Mouse (Mus musculus): ENCODE measurements around the gene Plekha6. TPM values are rescaled to one million over a fixed set of nuclear protein-coding genes. Genes with fewer than 3 reads are reported as not detected.

The Plekha6 gene
- total RNA-seq, 1 experiment, result 3.5 TPM

- Histone ChIP-seq H3K36me3 (ENCODE audit: control insufficient read depth, insufficient read depth, low read length, poor library complexity, severe bottlenecking) (no peaks in the 10 kb centered on the region), H3K4me1 (ENCODE audit: control insufficient read depth in 2 of 2, insufficient read depth in 2 of 2, low read length in 2 of 2, poor library complexity in 1 of 2) (peaks cover 2 to 11% of the 10 kb centered on the region in 2 experiments; a peak in 2 of 4 replicates), H3K9ac (ENCODE audit: insufficient read depth, low read depth, low read length, poor library complexity, severe bottlenecking) (no peak overlapping the region), H3K4me3 (ENCODE audit: insufficient read depth in 1 of 2, low read depth in 1 of 2, low read length in 2 of 2, poor library complexity in 1 of 2, severe bottlenecking in 1 of 2) (peak overlapping the region in 1 of 2 experiments; percentile 54; a peak in 1 of 4 replicates), H3K9me3 (ENCODE audit: control insufficient read depth, insufficient read depth, low read depth, low read length) (no peaks in the 10 kb centered on the region), H3K27ac (ENCODE audit: insufficient read depth, low read depth, low read length, poor library complexity, severe bottlenecking) (no peak overlapping the region)
- DNase-seq (ENCODE audit: low read depth, low spot score), result no peak
- TF ChIP-seq MAFK (IDR thresholded peaks at IDR 0.05; ENCODE audit: insufficient read depth, low read depth, low read length) (no peak), ZC3H11A (IDR thresholded peaks at IDR 0.05; ENCODE audit: borderline replicate concordance, low read depth, low read length) (no peak), HCFC1 (IDR thresholded peaks at IDR 0.05; ENCODE audit: borderline replicate concordance, insufficient read depth, low read length) (no peak), CHD2 (IDR thresholded peaks at IDR 0.05; ENCODE audit: low read depth, low read length) (no peak)
- in situ Hi-C loops (cut with MboI; ENCODE audit: low sequenced_read_pairs in 2 of 2, unreplicated experiment in 2 of 2), result loop anchor here (25.0 kb wide), 2 partner anchors 194 to 444 kb away; partner anchors contain the start of genes Etnk2 (in 1 of the 2), Ren1 (in 1 of the 2) and Snrpe (in 1 of the 2)
Measured at GRCm38 (mm10) chr1:133168318-133169060, 4.5 kb downstream of the Plekha6 start.

GRCm38 (mm10) chr1:133170196-133170595, 6.2 kb downstream of the Plekha6 start:
- no peak for DNase-seq (ENCODE audit: low read depth, low spot score)
- Histone ChIP-seq H3K27ac (ENCODE audit: insufficient read depth, low read depth, low read length, poor library complexity, severe bottlenecking) (no peak overlapping the region), H3K9ac (ENCODE audit: insufficient read depth, low read depth, low read length, poor library complexity, severe bottlenecking) (no peak overlapping the region), H3K4me1 (ENCODE audit: control insufficient read depth in 2 of 2, insufficient read depth in 2 of 2, low read length in 2 of 2, poor library complexity in 1 of 2) (peaks cover 2 to 9% of the 10 kb centered on the region in 2 experiments; a peak in 1 of 4 replicates), H3K4me3 (ENCODE audit: insufficient read depth in 1 of 2, low read depth in 1 of 2, low read length in 2 of 2, poor library complexity in 1 of 2, severe bottlenecking in 1 of 2) (no peak overlapping the region), H3K36me3 (ENCODE audit: control insufficient read depth, insufficient read depth, low read length, poor library complexity, severe bottlenecking) (no peaks in the 10 kb centered on the region), H3K9me3 (ENCODE audit: control insufficient read depth, insufficient read depth, low read depth, low read length) (no peaks in the 10 kb centered on the region)
- TF ChIP-seq MAFK (IDR thresholded peaks at IDR 0.05; ENCODE audit: insufficient read depth, low read depth, low read length) (no peak), ZNF384 (IDR thresholded peaks at IDR 0.05; ENCODE audit: low read depth, low read length) (no peak), ZC3H11A (IDR thresholded peaks at IDR 0.05; ENCODE audit: borderline replicate concordance, low read depth, low read length) (no peak), CHD2 (IDR thresholded peaks at IDR 0.05; ENCODE audit: low read depth, low read length) (no peak), HCFC1 (IDR thresholded peaks at IDR 0.05; ENCODE audit: borderline replicate concordance, insufficient read depth, low read length) (no peak)
- in situ Hi-C loops (cut with MboI; ENCODE audit: low sequenced_read_pairs in 2 of 2, unreplicated experiment in 2 of 2), result loop anchor here (10.0 to 25.0 kb wide), 3 partner anchors 185 to 442 kb away; partner anchors contain the start of genes Ren1 (in 2 of the 2), Etnk2 (in 1 of the 2) and Snrpe (in 1 of the 2)

GRCm38 (mm10) chr1:133171357-133171756, 7.3 kb downstream of the Plekha6 start:
- H3K4me3 ChIP-seq (ENCODE audit: insufficient read depth in 1 of 2, low read depth in 1 of 2, low read length in 2 of 2, poor library complexity in 1 of 2, severe bottlenecking in 1 of 2), result no peak overlapping the region
- H3K9me3 ChIP-seq (ENCODE audit: control insufficient read depth, insufficient read depth, low read depth, low read length), result no peaks in the 10 kb centered on the region
- no peak overlapping the region for H3K27ac ChIP-seq (ENCODE audit: insufficient read depth, low read depth, low read length, poor library complexity, severe bottlenecking)
- H3K36me3 ChIP-seq (ENCODE audit: control insufficient read depth, insufficient read depth, low read length, poor library complexity, severe bottlenecking), result no peaks in the 10 kb centered on the region
- TF ChIP-seq ZNF384 (IDR thresholded peaks at IDR 0.05; ENCODE audit: low read depth, low read length) (no peak), HCFC1 (IDR thresholded peaks at IDR 0.05; ENCODE audit: borderline replicate concordance, insufficient read depth, low read length) (no peak), MAFK (IDR thresholded peaks at IDR 0.05; ENCODE audit: insufficient read depth, low read depth, low read length) (no peak), CHD2 (IDR thresholded peaks at IDR 0.05; ENCODE audit: low read depth, low read length) (no peak), ZC3H11A (IDR thresholded peaks at IDR 0.05; ENCODE audit: borderline replicate concordance, low read depth, low read length) (no peak)
- in situ Hi-C loops (cut with MboI; ENCODE audit: low sequenced_read_pairs in 2 of 2, unreplicated experiment in 2 of 2), result loop anchor here (10.0 to 25.0 kb wide), 3 partner anchors 183 to 441 kb away; partner anchors contain the start of genes Ren1 (in 2 of the 2), Etnk2 (in 1 of the 2) and Snrpe (in 1 of the 2)
- peaks cover 2 to 9% of the 10 kb centered on the region in 2 experiments; a peak in 1 of 4 replicates for H3K4me1 ChIP-seq (ENCODE audit: control insufficient read depth in 2 of 2, insufficient read depth in 2 of 2, low read length in 2 of 2, poor library complexity in 1 of 2)
- H3K9ac ChIP-seq (ENCODE audit: insufficient read depth, low read depth, low read length, poor library complexity, severe bottlenecking), result no peak overlapping the region
- DNase-seq (ENCODE audit: low read depth, low spot score), result no peak

GRCm38 (mm10) chr1:133175150-133175549, 11.1 kb downstream of the Plekha6 start:
- H3K27ac ChIP-seq (ENCODE audit: insufficient read depth, low read depth, low read length, poor library complexity, severe bottlenecking), result no peak overlapping the region
- no peaks in the 10 kb centered on the region for H3K9me3 ChIP-seq (ENCODE audit: control insufficient read depth, insufficient read depth, low read depth, low read length)
- no peaks in the 10 kb centered on the region for H3K36me3 ChIP-seq (ENCODE audit: control insufficient read depth, insufficient read depth, low read length, poor library complexity, severe bottlenecking)
- TF ChIP-seq CHD2 (IDR thresholded peaks at IDR 0.05; ENCODE audit: low read depth, low read length) (no peak), ZNF384 (IDR thresholded peaks at IDR 0.05; ENCODE audit: low read depth, low read length) (no peak), ZC3H11A (IDR thresholded peaks at IDR 0.05; ENCODE audit: borderline replicate concordance, low read depth, low read length) (no peak), MAFK (IDR thresholded peaks at IDR 0.05; ENCODE audit: insufficient read depth, low read depth, low read length) (no peak), HCFC1 (IDR thresholded peaks at IDR 0.05; ENCODE audit: borderline replicate concordance, insufficient read depth, low read length) (no peak)
- H3K9ac ChIP-seq (ENCODE audit: insufficient read depth, low read depth, low read length, poor library complexity, severe bottlenecking), result no peak overlapping the region
- H3K4me1 ChIP-seq (ENCODE audit: control insufficient read depth in 2 of 2, insufficient read depth in 2 of 2, low read length in 2 of 2, poor library complexity in 1 of 2), result peaks cover 2 to 7% of the 10 kb centered on the region in 2 experiments; a peak in 1 of 4 replicates
- no peak overlapping the region for H3K4me3 ChIP-seq (ENCODE audit: insufficient read depth in 1 of 2, low read depth in 1 of 2, low read length in 2 of 2, poor library complexity in 1 of 2, severe bottlenecking in 1 of 2)
- no peak for DNase-seq (ENCODE audit: low read depth, low spot score)
- in situ Hi-C loops (cut with MboI; ENCODE audit: low sequenced_read_pairs in 2 of 2, unreplicated experiment in 2 of 2), result loop anchor here in 1 of 2 experiments (10.0 kb wide), 1 partner anchor 180 kb away; the partner anchor contains the start of gene Ren1

All from ES-E14 (cell line).